Mouse (Mus musculus) G1E (cell line): ENCODE data around the gene Zc3h12c.

Experiments
- CTCF ChIP-seq: IDR thresholded peaks from 2 replicates; pipeline ENCODE4 v1.5.1; 2012; ENCODE audit warnings: low read depth, low read length, inconsistent platforms, mixed read lengths
- GATA1 ChIP-seq: IDR thresholded peaks from 2 replicates; pipeline ENCODE4 v1.6.1; 2012; ENCODE audit warnings: borderline replicate concordance, low read length, inconsistent platforms, mixed read lengths
- GATA2 ChIP-seq: IDR thresholded peaks from 2 replicates; pipeline ENCODE4 v1.6.1; 2012; ENCODE audit warnings: low read depth, low read length, inconsistent platforms, borderline replicate concordance
- POLR2AphosphoS5 ChIP-seq: IDR thresholded peaks from 2 replicates; pipeline ENCODE4 v1.6.1; 2012; ENCODE audit warnings: low read depth, low read length, inconsistent platforms; ENCODE audit not compliant: insufficient replicate concordance
- TAL1 ChIP-seq: conservative IDR thresholded peaks from 2 replicates; pipeline ENCODE4 v1.6.1; 2012; ENCODE audit warnings: low read depth, low read length, inconsistent platforms, mixed read lengths

DNA sequence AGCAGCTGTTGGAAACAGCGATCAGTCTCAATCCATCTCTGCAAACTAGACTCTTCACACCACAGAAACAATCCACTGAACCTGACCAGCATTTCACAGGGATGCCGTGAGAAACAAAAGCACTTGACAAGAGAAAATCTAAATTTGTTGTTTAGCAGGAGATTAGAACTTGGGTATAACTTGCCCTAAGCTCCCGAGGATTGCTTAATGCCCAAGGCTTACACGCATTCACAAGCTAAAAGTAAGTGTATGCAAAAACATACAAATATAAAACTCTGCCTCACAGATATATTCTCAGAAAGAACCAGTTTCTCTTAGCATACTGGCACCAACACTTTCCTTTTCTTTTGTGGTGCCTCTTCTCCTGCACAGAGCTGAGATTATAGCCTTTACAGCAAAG, 19.5 kb downstream of the Zc3h12c start:
- TF ChIP-seq CTCF (no peak), TAL1 (no peak), GATA1 (no peak), GATA2 (no peak), POLR2AphosphoS5 (no peak)
